Mouse (Mus musculus) forebrain, embryonic 12.5 days (tissue): ENCODE results near the gene Podnl1. TPM values are rescaled to one million over a fixed set of nuclear protein-coding genes. Genes with fewer than 3 reads are reported as not detected.

Source experiments
- ATAC-seq: fragments of 200-750 bp; cut with Nextera tagmentation; 2 replicates; pipeline ENCODE4 v1.8.0; 2017; ENCODE audit warnings: moderate TSS enrichment; ENCODE audit not compliant: low FRiP score
- H3K27ac ChIP-seq: fragments of 300-500 bp; sonication (generic); 2 replicates; pipeline ENCODE4 v1.5.1; 2016; ENCODE audit warnings: mild to moderate bottlenecking
- H3K27me3 ChIP-seq: fragments of 300-500 bp; sonication (generic); 2 replicates; pipeline ENCODE4 v1.6.1; 2016; ENCODE audit warnings: mild to moderate bottlenecking
- H3K36me3 ChIP-seq: fragments of 300-500 bp; sonication (generic); replicated peaks from 2 replicates; pipeline ENCODE4 v1.6.1; 2016; ENCODE audit warnings: mild to moderate bottlenecking
- H3K4me1 ChIP-seq: fragments of 300-500 bp; sonication (generic); 2 replicates; pipeline ENCODE4 v1.6.1; 2016
- H3K4me2 ChIP-seq: fragments of 300-500 bp; sonication (generic); 2 replicates; pipeline ENCODE4 v1.6.1; 2016; ENCODE audit warnings: mild to moderate bottlenecking, moderate library complexity
- H3K4me3 ChIP-seq: fragments of 300-500 bp; sonication (generic); replicated peaks from 2 replicates; pipeline ENCODE4 v1.5.1; 2016; ENCODE audit warnings: mild to moderate bottlenecking
- H3K9ac ChIP-seq: fragments of 300-500 bp; sonication (generic); 2 replicates; pipeline ENCODE4 v1.6.1; 2016; ENCODE audit warnings: mild to moderate bottlenecking
- H3K9me3 ChIP-seq: fragments of 300-500 bp; sonication (generic); 2 replicates; pipeline ENCODE4 v1.6.1; 2016
- WGBS: fragments of 180-500 bp; shearing (Covaris S2); methylation state at CpG from one replicate; pipeline ENCODE4 v1.1.7; 2016; 5-methylcytosine and 5-hydroxymethylcytosine counted together
- polyA plus RNA-seq: library from polyadenylated mRNA; unstranded; fragments of >200 nt; fragmentation: Nextera tagmentation; extraction: Ambion mirVana; gene quantifications from 2 replicates; pipeline ENCODE4 v1.2.1, GENCODE M21; 2016

The Podnl1 gene
- polyA plus RNA-seq, 1 experiment from 2014 or later: 0.32 TPM

- ATAC-seq: no peak
- 95% methylated on average over 25 of the region's 25 CpGs for WGBS
- Histone ChIP-seq H3K9ac (no peak overlapping the region), H3K36me3 (peaks cover 53% of the 10 kb centered on the region), H3K9me3 (no peaks in the 10 kb centered on the region), H3K27me3 (no peaks in the 10 kb centered on the region), H3K4me2 (no peak overlapping the region), H3K27ac (no peak overlapping the region), H3K4me1 (peaks cover 38% of the 10 kb centered on the region), H3K4me3 (no peak overlapping the region)
Observed at GRCm38 (mm10) chr8:84101476-84102270, 24.1 kb upstream of the Podnl1 start.

DNA sequence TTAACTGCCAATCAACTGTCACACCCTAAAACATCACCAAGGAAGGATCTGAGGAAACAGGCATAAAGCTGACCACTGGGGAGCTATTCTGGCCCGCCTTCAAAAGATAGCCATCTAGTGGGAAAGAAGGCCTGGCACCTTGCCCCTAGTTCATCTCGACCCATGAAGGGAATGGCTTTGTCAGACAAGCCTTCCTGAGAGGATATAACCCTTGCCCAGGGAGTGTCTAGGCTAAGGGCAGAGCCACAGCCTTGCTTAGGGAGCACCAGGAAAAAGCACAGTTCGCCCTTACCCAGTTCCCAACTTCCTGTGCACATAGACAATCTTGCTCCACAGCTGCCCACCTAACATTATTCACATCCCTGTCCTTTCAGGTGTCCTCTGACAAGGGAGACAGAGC is 22.2 kb upstream of the Podnl1 start:
- H3K4me1 ChIP-seq: peaks cover 38% of the 10 kb centered on the region
- no peaks in the 10 kb centered on the region for H3K27me3 ChIP-seq
- H3K36me3 ChIP-seq: peaks cover 34% of the 10 kb centered on the region
- H3K4me2 ChIP-seq: peak overlapping the region; percentile 86
- 67% methylated on average over 3 of the region's 3 CpGs for WGBS
- H3K27ac ChIP-seq: peak overlapping the region; percentile 93
- H3K4me3 ChIP-seq: peak overlapping the region; percentile 74
- 0 out of 2 replicates have a peak, but pooled peaks cover 4% of the 10 kb centered on the region for H3K9me3 ChIP-seq
- no peak for ATAC-seq
- peak overlapping the region; percentile 80 for H3K9ac ChIP-seq

DNA sequence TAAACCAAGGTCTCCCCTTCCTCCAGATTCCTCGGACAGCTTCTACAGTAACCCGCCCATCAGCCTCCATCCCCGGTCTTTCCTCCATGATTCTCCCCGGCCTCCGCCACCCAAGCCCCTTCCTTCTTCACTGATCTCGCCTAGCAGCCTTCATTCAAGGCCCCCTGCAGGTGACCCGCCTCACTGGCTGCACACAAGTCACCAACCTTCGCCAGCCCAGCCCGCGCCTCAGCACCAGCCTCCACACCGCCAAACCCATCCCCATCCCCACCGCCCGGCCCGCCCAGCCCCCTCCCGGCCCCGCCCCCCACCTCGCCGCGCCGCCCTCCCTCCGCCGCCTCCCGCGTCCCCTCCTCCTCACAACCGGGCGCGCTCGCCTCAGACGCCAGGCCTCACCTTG is 21.6 kb upstream of the Podnl1 start:
- peak; percentile 81 for ATAC-seq
- Histone ChIP-seq H3K36me3 (peaks cover 28% of the 10 kb centered on the region), H3K4me3 (peak overlapping the region; percentile 74), H3K4me2 (peak overlapping the region; percentile 86), H3K9ac (peak overlapping the region; percentile 80), H3K4me1 (peaks cover 38% of the 10 kb centered on the region), H3K9me3 (0 out of 2 replicates have a peak, but pooled peaks cover 4% of the 10 kb centered on the region), H3K27me3 (no peaks in the 10 kb centered on the region), H3K27ac (peak overlapping the region; percentile 93)
- under 1% methylated on average over 27 of the region's 29 CpGs for WGBS

- Histone ChIP-seq H3K9ac (peak within 1 kb of the TSS; percentile 80), H3K36me3 (peaks cover 21% of the 10 kb centered on the region), H3K27me3 (no peaks in the 10 kb centered on the region), H3K27ac (peak within 1 kb of the TSS; percentile 93), H3K4me3 (peak within 1 kb of the TSS; percentile 74), H3K9me3 (0 out of 2 replicates have a peak, but pooled peaks cover 4% of the 10 kb centered on the region), H3K4me2 (peak within 1 kb of the TSS; percentile 86), H3K4me1 (peaks cover 38% of the 10 kb centered on the region)
- 6% methylated on average over 42 of the region's 42 CpGs for WGBS
- ATAC-seq: peak; percentile 96
Observed at GRCm38 (mm10) chr8:84104697-84105609, 20.8 kb upstream of the Podnl1 start, which contains the start of gene Dcaf15. Dcaf15 (minus strand) TSS chr8:84104768.

DNA sequence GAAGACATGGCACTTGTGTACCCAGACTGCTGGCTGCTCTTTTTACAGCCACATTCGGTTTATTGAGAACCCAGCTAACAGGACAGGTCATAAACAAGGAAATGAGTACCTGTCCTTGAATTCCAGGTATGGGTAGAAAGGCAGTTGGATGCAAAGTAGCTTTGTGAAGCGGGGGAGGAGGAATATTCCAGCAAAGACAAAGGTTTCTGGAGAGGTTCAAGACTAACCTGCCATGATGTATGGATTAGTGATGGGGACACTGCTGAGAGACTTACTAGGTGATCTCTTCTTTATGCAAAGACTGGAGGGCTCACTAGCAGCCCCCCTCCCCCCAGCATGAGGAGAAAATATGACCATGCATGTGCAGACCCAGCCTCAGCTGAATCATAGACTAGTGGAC is 20.1 kb upstream of the Podnl1 start:
- Histone ChIP-seq H3K4me3 (no peak overlapping the region), H3K4me1 (peaks cover 38% of the 10 kb centered on the region), H3K27ac (no peak overlapping the region), H3K36me3 (peaks cover 16% of the 10 kb centered on the region), H3K4me2 (peak overlapping the region; percentile 53; the same call in 1 of the 2 replicates), H3K9me3 (0 out of 2 replicates have a peak, but pooled peaks cover 4% of the 10 kb centered on the region), H3K27me3 (no peaks in the 10 kb centered on the region), H3K9ac (no peak overlapping the region)
- WGBS: 81% methylated on average over 2 of the region's 2 CpGs
- ATAC-seq: no peak

- H3K4me2 ChIP-seq: no peak overlapping the region
- H3K9me3 ChIP-seq: 0 out of 2 replicates have a peak, but pooled peaks cover 4% of the 10 kb centered on the region
- H3K36me3 ChIP-seq: peaks cover 12% of the 10 kb centered on the region
- no peak overlapping the region for H3K4me3 ChIP-seq
- no peak overlapping the region for H3K9ac ChIP-seq
- H3K27me3 ChIP-seq: no peaks in the 10 kb centered on the region
- 92% methylated on average over 6 of the region's 6 CpGs for WGBS
- no peak for ATAC-seq
- no peak overlapping the region for H3K27ac ChIP-seq
- peaks cover 35% of the 10 kb centered on the region for H3K4me1 ChIP-seq
Observed at GRCm38 (mm10) chr8:84106216-84107040, 19.4 kb upstream of the Podnl1 start.

DNA sequence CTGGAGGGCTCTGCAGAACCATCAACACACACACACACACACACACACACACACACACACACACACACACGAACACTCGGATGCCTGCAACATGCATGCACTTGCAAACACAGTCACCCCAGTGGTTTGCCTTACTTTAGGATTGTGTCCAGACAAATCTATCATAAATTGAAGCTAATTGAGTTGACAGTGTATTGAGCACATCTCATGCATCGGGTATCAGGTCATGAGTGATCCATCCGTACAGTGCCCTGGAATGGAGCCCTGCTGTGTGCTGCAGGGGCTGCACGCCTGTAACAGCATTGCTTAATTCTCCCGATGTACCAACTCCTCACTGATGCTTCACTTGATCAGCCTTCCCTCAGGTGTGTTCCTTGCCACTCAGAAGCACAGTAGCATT is 10.1 kb upstream of the Podnl1 start:
- H3K4me3 ChIP-seq: no peak overlapping the region
- no peaks in the 10 kb centered on the region for H3K4me1 ChIP-seq
- H3K27ac ChIP-seq: no peak overlapping the region
- no peaks in the 10 kb centered on the region for H3K27me3 ChIP-seq
- H3K9ac ChIP-seq: no peak overlapping the region
- no peak for ATAC-seq
- no peak overlapping the region for H3K4me2 ChIP-seq
- H3K36me3 ChIP-seq: no peaks in the 10 kb centered on the region
- H3K9me3 ChIP-seq: 0 out of 2 replicates have a peak, but pooled peaks cover 4% of the 10 kb centered on the region
- 88% methylated on average over 6 of the region's 6 CpGs for WGBS

DNA sequence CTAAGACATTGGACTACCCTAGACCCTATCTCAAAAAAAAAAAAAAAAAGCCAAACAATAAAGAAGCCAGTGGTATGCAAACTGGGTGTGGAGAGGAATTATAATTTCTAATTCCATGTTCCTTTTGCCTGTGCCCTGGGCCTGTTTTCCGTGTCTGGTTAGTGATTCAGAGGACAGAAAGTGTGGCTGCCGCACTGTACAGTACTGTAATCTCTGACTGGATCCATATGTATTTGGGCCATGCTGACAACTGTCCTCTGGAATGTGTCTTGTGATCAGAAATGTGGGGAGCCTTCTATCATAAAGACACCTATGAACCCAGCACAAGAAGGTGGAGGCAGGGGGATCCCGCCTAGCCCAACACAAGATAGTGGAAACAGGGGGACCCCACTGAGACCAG is 3.6 kb upstream of the Podnl1 start:
- Histone ChIP-seq H3K9ac (no peak overlapping the region), H3K4me1 (no peaks in the 10 kb centered on the region), H3K4me2 (no peak overlapping the region), H3K27ac (no peak overlapping the region), H3K4me3 (no peak overlapping the region), H3K36me3 (no peaks in the 10 kb centered on the region), H3K27me3 (no peaks in the 10 kb centered on the region), H3K9me3 (0 out of 2 replicates have a peak, but pooled peaks cover 4% of the 10 kb centered on the region)
- ATAC-seq: no peak
- WGBS: 86% methylated on average over 3 of the region's 3 CpGs

DNA sequence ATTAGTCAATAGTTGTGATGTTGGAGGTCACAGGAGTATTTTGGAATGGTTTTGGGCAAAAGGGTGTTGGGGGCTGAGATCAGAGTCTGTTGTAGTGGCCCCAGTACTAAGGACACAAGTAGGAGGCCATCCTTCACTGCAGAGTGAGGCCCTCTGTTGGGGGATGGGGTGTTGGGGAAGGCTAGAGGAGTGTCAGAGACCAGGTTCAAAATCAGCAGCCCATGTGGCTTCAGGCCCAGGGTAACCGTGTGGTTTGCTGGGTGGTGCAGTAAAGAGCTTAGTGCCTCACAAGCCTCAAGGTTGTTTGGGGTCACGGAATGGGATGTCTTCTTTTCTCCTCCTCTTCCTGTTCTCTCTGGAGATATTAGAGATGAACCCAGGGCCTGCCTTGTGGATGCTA is 953 bp downstream of the Podnl1 start:
- Histone ChIP-seq H3K4me2 (no peak overlapping the region), H3K4me1 (peaks cover 6% of the 10 kb centered on the region; the same call in 1 of the 2 replicates), H3K9ac (no peak overlapping the region), H3K9me3 (no peaks in the 10 kb centered on the region), H3K27ac (no peak overlapping the region), H3K36me3 (0 out of 2 replicates have a peak, but pooled peaks cover 1% of the 10 kb centered on the region), H3K4me3 (no peak overlapping the region), H3K27me3 (peaks cover 5% of the 10 kb centered on the region; the same call in 1 of the 2 replicates)
- no peak for ATAC-seq
- WGBS: 78% methylated on average over 2 of the region's 2 CpGs

- H3K9me3 ChIP-seq: no peaks in the 10 kb centered on the region
- H3K27ac ChIP-seq: no peak overlapping the region
- H3K27me3 ChIP-seq: peaks cover 5% of the 10 kb centered on the region; the same call in 1 of the 2 replicates
- 74% methylated on average over 17 of the region's 17 CpGs for WGBS
- H3K4me3 ChIP-seq: no peak overlapping the region
- H3K4me2 ChIP-seq: no peak overlapping the region
- no peak overlapping the region for H3K9ac ChIP-seq
- H3K36me3 ChIP-seq: peaks cover 7% of the 10 kb centered on the region
- H3K4me1 ChIP-seq: peaks cover 6% of the 10 kb centered on the region; the same call in 1 of the 2 replicates
- ATAC-seq: no peak
Observed at GRCm38 (mm10) chr8:84127202-84127901, 1.6 kb downstream of the Podnl1 start.

DNA sequence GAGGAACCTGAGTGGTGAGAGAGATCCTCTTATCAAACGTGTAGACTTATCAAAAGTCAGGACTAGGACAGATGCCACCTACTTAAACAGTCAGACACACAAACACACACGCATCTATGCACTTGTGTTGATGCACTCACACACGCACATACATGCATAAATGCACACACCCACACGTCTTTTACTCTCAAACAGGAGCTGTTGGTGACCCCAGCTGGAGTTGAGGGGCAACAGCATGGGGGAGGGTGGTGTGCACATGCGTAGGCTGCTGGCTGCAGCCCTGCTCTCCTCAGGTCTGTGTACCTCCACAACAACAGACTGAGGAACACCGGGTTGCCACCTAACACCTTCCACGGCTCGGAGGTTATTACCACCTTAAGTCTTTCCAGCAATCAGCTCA is 2.5 kb downstream of the Podnl1 start:
- H3K9me3 ChIP-seq: no peaks in the 10 kb centered on the region
- peaks cover 5% of the 10 kb centered on the region; the same call in 1 of the 2 replicates for H3K27me3 ChIP-seq
- no peak overlapping the region for H3K4me2 ChIP-seq
- ATAC-seq: no peak
- H3K4me1 ChIP-seq: peaks cover 6% of the 10 kb centered on the region; the same call in 1 of the 2 replicates
- no peak overlapping the region for H3K9ac ChIP-seq
- peaks cover 17% of the 10 kb centered on the region for H3K36me3 ChIP-seq
- no peak overlapping the region for H3K27ac ChIP-seq
- H3K4me3 ChIP-seq: no peak overlapping the region
- WGBS: 68% methylated on average over 8 of the region's 8 CpGs
